ENCODE assay signal across 19 mouse cellular contexts in genomic region chr4:118571441-118571840, GRCm38 (mm10). TPM values are rescaled to one million over a fixed set of nuclear protein-coding genes. Genes with fewer than 3 reads are reported as not detected.
DNase-seq lines count a peak whose midpoint lies in the region; ATAC-seq and TF ChIP-seq lines count a peak whose summit lies in the region.
"Had no signal": no experiment of that assay in that cellular context is flagged by ENCODE, and none has a peak within 500 bp of the region (broad histone marks: within the 10 kb centered on the region; RNA-seq: fewer than 3 reads in every experiment).

No protein-coding gene starts in this region.

- ATAC-seq in forebrain, postnatal 0 days, result peak; percentile 74
- no peak for ATAC-seq in forebrain, embryonic 16.5 days
- ATAC-seq in neural tube, embryonic 15.5 days (ENCODE audit: low FRiP score), result no peak

- no peaks in the 10 kb centered on the region for H3K36me3 ChIP-seq in forebrain, postnatal 0 days (ENCODE audit: insufficient read depth)
- no peaks in the 10 kb centered on the region for H3K36me3 ChIP-seq in forebrain, embryonic 16.5 days (ENCODE audit: control insufficient read depth, insufficient read depth)
- H3K36me3 ChIP-seq in neural tube, embryonic 15.5 days, result no peaks in the 10 kb centered on the region
- H3K36me3 ChIP-seq: forebrain, embryonic 12.5 days; heart, embryonic 13.5 days; lung, embryonic 15.5 days had no signal

- no peaks in the 10 kb centered on the region for H3K9me3 ChIP-seq in forebrain, postnatal 0 days (ENCODE audit: low read length)
- H3K9me3 ChIP-seq in forebrain, embryonic 16.5 days (ENCODE audit: control insufficient read depth, low read length), result no peaks in the 10 kb centered on the region
- no peaks in the 10 kb centered on the region for H3K9me3 ChIP-seq in neural tube, embryonic 15.5 days (replicated peaks)
- H3K9me3 ChIP-seq: forebrain, embryonic 12.5 days; heart, embryonic 13.5 days; lung, embryonic 15.5 days had no signal

- H3K4me1 ChIP-seq in forebrain, postnatal 0 days (ENCODE audit: insufficient read depth), result no peaks in the 10 kb centered on the region
- no peaks in the 10 kb centered on the region for H3K4me1 ChIP-seq in forebrain, embryonic 16.5 days (replicated peaks; ENCODE audit: control insufficient read depth, insufficient read depth, low read length)
- H3K4me1 ChIP-seq in neural tube, embryonic 15.5 days, result 0 out of 2 replicates have a peak, but pooled peaks cover 4% of the 10 kb centered on the region
- H3K4me1 ChIP-seq: forebrain, embryonic 12.5 days; heart, embryonic 13.5 days; lung, embryonic 15.5 days had no signal

- 58% methylated on average over 15 of the region's 15 CpGs for WGBS in forebrain, postnatal 0 days
- WGBS in forebrain, embryonic 16.5 days, result 67% methylated on average over 15 of the region's 15 CpGs
- 87% methylated on average over 15 of the region's 15 CpGs for WGBS in neural tube, embryonic 15.5 days

- no peak overlapping the region for H3K9ac ChIP-seq in forebrain, postnatal 0 days
- no peak overlapping the region for H3K9ac ChIP-seq in forebrain, embryonic 16.5 days (replicated peaks; ENCODE audit: low read depth, low read length)
- H3K9ac ChIP-seq in neural tube, embryonic 15.5 days (replicated peaks), result no peak overlapping the region
- H3K9ac ChIP-seq: forebrain, embryonic 12.5 days; heart, embryonic 13.5 days; lung, embryonic 15.5 days had no signal

- no peak overlapping the region for H3K4me2 ChIP-seq in forebrain, postnatal 0 days (ENCODE audit: low read depth)
- no peak overlapping the region for H3K4me2 ChIP-seq in forebrain, embryonic 16.5 days (ENCODE audit: low read length)
- no peak overlapping the region for H3K4me2 ChIP-seq in neural tube, embryonic 15.5 days
- H3K4me2 ChIP-seq: forebrain, embryonic 12.5 days; heart, embryonic 13.5 days; liver, embryonic 11.5 days; lung, embryonic 15.5 days had no signal

- TF ChIP-seq CTCF in forebrain, postnatal 0 days (IDR thresholded peaks at IDR 0.05; ENCODE audit: low read depth), result no peak

- no peak overlapping the region for H3K4me3 ChIP-seq in forebrain, postnatal 0 days (ENCODE audit: low read depth, low read length)
- H3K4me3 ChIP-seq in forebrain, embryonic 16.5 days (replicated peaks; ENCODE audit: low read length), result no peak overlapping the region
- H3K4me3 ChIP-seq in neural tube, embryonic 15.5 days (replicated peaks), result no peak overlapping the region
- H3K4me3 ChIP-seq: forebrain, embryonic 12.5 days; heart, embryonic 13.5 days; lung, embryonic 15.5 days had no signal

- no peaks in the 10 kb centered on the region for H3K27me3 ChIP-seq in forebrain, postnatal 0 days (ENCODE audit: insufficient read depth, low read length)
- H3K27me3 ChIP-seq in forebrain, embryonic 16.5 days (replicated peaks; ENCODE audit: control insufficient read depth, insufficient read depth, low read length), result no peaks in the 10 kb centered on the region
- no peaks in the 10 kb centered on the region for H3K27me3 ChIP-seq in neural tube, embryonic 15.5 days (replicated peaks)

- DNase-seq in forebrain, postnatal 0 days, result peak; percentile 52
- peak; percentile 61 to 81 for DNase-seq in frontal cortex, adult 2 months (ENCODE audit: extremely low spot score in 1 of 2, low spot score in 1 of 2)
- peak; percentile 66 to 73 for DNase-seq in left cerebral cortex, postnatal 10 days (ENCODE audit: extremely low spot score in 1 of 2, low spot score in 2 of 2)
- peak; percentile 70 for DNase-seq in right cerebral cortex, postnatal 25 days
- DNase-seq in embryo, embryonic 10.5 days (ENCODE audit: low spot score), result no peak
- DNase-seq in kidney, adult 11 months, result no peak
- DNase-seq: cerebellum, adult 2 months; embryo, embryonic 11 days; gastrocnemius, postnatal 25 days; midbrain, embryonic 14.5 days had no signal

- intact Hi-C loops in left cerebral cortex, postnatal 10 days (cut with DNase I), result loop anchor here (10.0 kb wide), 1 partner anchor 127 kb away; no protein-coding TSS in a partner anchor

- H3K27ac ChIP-seq in forebrain, postnatal 0 days (ENCODE audit: low read depth, low read length), result no peak overlapping the region
- H3K27ac ChIP-seq in forebrain, embryonic 16.5 days (ENCODE audit: low read length), result no peak overlapping the region
- H3K27ac ChIP-seq in neural tube, embryonic 15.5 days (replicated peaks), result no peak overlapping the region
- H3K27ac ChIP-seq: forebrain, embryonic 12.5 days; heart, embryonic 13.5 days; lung, embryonic 15.5 days had no signal

RNA-seq across cellular contexts. Expression of gene Tmem125, which starts 27.6 kb away (rescaled TPM):
- 0.31 TPM in 1 of 2 replicates, not detected in the other for total RNA-seq in forebrain, postnatal 0 days (2014; rRNA removed)
- polyA plus RNA-seq in forebrain, postnatal 0 days (2015; fragmentation: Nextera tagmentation; extraction: Ambion mirVana), result 0.29 and 0.39 TPM in 2 replicates
- polyA plus RNA-seq in forebrain, embryonic 16.5 days (2015; fragmentation: Nextera tagmentation; extraction: Ambion mirVana), result 0.21 TPM in 1 of 2 replicates, not detected in the other
- polyA plus RNA-seq in frontal cortex, adult 2 months (2012; rRNA removed), result 10.0 and 12.3 TPM in 2 replicates
- 1 to 10 TPM; 1.5 to 1.8 TPM for total RNA-seq in left cerebral cortex, postnatal 10 days (2021)
- polyA plus RNA-seq in neural tube, embryonic 15.5 days (2015; fragmentation: Nextera tagmentation; extraction: Ambion mirVana), result 0.20 and 1.8 TPM in 2 replicates
- total RNA-seq: gastrocnemius, postnatal 25 days; hematopoietic stem cell, adult 5-6 weeks had no signal
- polyA plus RNA-seq: forebrain, embryonic 12.5 days; midbrain, embryonic 14.5 days had no signal

RNA-seq across cellular contexts. Expression of gene 2610528J11Rik, which starts 44.6 kb away (rescaled TPM):
- not detected in 2 replicates for total RNA-seq in forebrain, postnatal 0 days (2014; rRNA removed)
- not detected in 2 replicates for polyA plus RNA-seq in forebrain, postnatal 0 days (2015; fragmentation: Nextera tagmentation; extraction: Ambion mirVana)
- polyA plus RNA-seq in forebrain, embryonic 16.5 days (2015; fragmentation: Nextera tagmentation; extraction: Ambion mirVana), result 0.26 TPM in 1 of 2 replicates, not detected in the other
- 0.10 and 0.36 TPM in 2 replicates for polyA plus RNA-seq in frontal cortex, adult 2 months (2012; rRNA removed)
- total RNA-seq in left cerebral cortex, postnatal 10 days (2021), result not detected
- 3.7 TPM in 1 of 2 replicates, not detected in the other for polyA plus RNA-seq in neural tube, embryonic 15.5 days (2015; fragmentation: Nextera tagmentation; extraction: Ambion mirVana)
- total RNA-seq: gastrocnemius, postnatal 25 days; hematopoietic stem cell, adult 5-6 weeks; left cerebral cortex, adult 8-10 months; megakaryocyte progenitor cell, adult 5-6 weeks had no signal
- polyA plus RNA-seq: cerebellum, adult 2 months; midbrain, embryonic 14.5 days had no signal

RNA-seq across cellular contexts. Expression of gene Cfap57, which starts 49.1 kb away (rescaled TPM):
- total RNA-seq in forebrain, postnatal 0 days (2014; rRNA removed), result 0.69 and 2.0 TPM in 2 replicates
- polyA plus RNA-seq in forebrain, postnatal 0 days (2015; fragmentation: Nextera tagmentation; extraction: Ambion mirVana), result 0.89 and 1.3 TPM in 2 replicates
- polyA plus RNA-seq in forebrain, embryonic 16.5 days (2015; fragmentation: Nextera tagmentation; extraction: Ambion mirVana), result 0.72 and 1.3 TPM in 2 replicates
- 0.36 and 0.50 TPM in 2 replicates for polyA plus RNA-seq in frontal cortex, adult 2 months (2012; rRNA removed)
- 1 to 10 TPM in 1 of 2 experiments, under 1 TPM in 1; 0.90 to 1.1 TPM for total RNA-seq in left cerebral cortex, postnatal 10 days (2021)
- 1.3 and 1.5 TPM in 2 replicates for polyA plus RNA-seq in neural tube, embryonic 15.5 days (2015; fragmentation: Nextera tagmentation; extraction: Ambion mirVana)
- total RNA-seq: gastrocnemius, postnatal 25 days had no signal

RNA-seq across cellular contexts. Expression of gene Ebna1bp2, which starts 49.2 kb away (rescaled TPM):
- 48.9 and 56.3 TPM in 2 replicates for total RNA-seq in forebrain, postnatal 0 days (2014; rRNA removed)
- 97.7 and 104 TPM in 2 replicates for polyA plus RNA-seq in forebrain, postnatal 0 days (2015; fragmentation: Nextera tagmentation; extraction: Ambion mirVana)
- 138 and 150 TPM in 2 replicates for polyA plus RNA-seq in forebrain, embryonic 16.5 days (2015; fragmentation: Nextera tagmentation; extraction: Ambion mirVana)
- polyA plus RNA-seq in frontal cortex, adult 2 months (2012; rRNA removed), result 49.0 and 54.8 TPM in 2 replicates
- 10 to 100 TPM; 48.3 to 54.4 TPM for total RNA-seq in left cerebral cortex, postnatal 10 days (2021)
- polyA plus RNA-seq in neural tube, embryonic 15.5 days (2015; fragmentation: Nextera tagmentation; extraction: Ambion mirVana), result 84.7 and 102 TPM in 2 replicates

Comparison
In these comparisons a context has a peak if more than half of its experiments do, and no peak if none do; other contexts are left out.
1. DNase-seq: peak in forebrain, postnatal 0 days (single experiment), frontal cortex, adult 2 months (2 of 2), left cerebral cortex, postnatal 10 days (2 of 2) and right cerebral cortex, postnatal 25 days (single experiment); none in embryo, embryonic 10.5 days (single experiment) and kidney, adult 11 months (single experiment).